Mouse (Mus musculus): ENCODE results near the gene B230307C23Rik. TPM values are rescaled to one million over a fixed set of nuclear protein-coding genes. Genes with fewer than 3 reads are reported as not detected.

B230307C23Rik gene
- polyA plus RNA-seq (2015; fragmentation: Nextera tagmentation; extraction: Ambion mirVana) = 27.0 and 27.5 TPM in 2 replicates

GRCm38 (mm10) chr16:97996616-97997382, at the start of gene B230307C23Rik:
TSS of gene B230307C23Rik (plus strand) at chr16:97997315.

GRCm38 (mm10) chr16:97962151-97962948, 34.8 kb upstream of the B230307C23Rik start, which contains the start of the genes C2cd2 and Zbtb21:
TSS of gene C2cd2 (minus strand) at chr16:97962598.
TSS of gene Zbtb21 (minus strand) at chr16:97962622.

Other genes starting within 250 kb of the B230307C23Rik start
- 0.10 and 0.13 TPM in 2 replicates for gene Ripk4, start 233.5 kb upstream of the B230307C23Rik start, polyA plus RNA-seq (2015; fragmentation: Nextera tagmentation; extraction: Ambion mirVana)
- gene Prdm15, start 145.5 kb upstream of the B230307C23Rik start, polyA plus RNA-seq (2015; fragmentation: Nextera tagmentation; extraction: Ambion mirVana) = 3.3 and 4.5 TPM in 2 replicates
- 8.2 and 9.3 TPM in 2 replicates for gene C2cd2, start 34.7 kb upstream of the B230307C23Rik start, polyA plus RNA-seq (2015; fragmentation: Nextera tagmentation; extraction: Ambion mirVana)
- gene Zbtb21, start 34.7 kb upstream of the B230307C23Rik start, polyA plus RNA-seq (2015; fragmentation: Nextera tagmentation; extraction: Ambion mirVana) = 2.6 and 3.2 TPM in 2 replicates
- gene A630089N07Rik, start 85.1 kb downstream of the B230307C23Rik start, polyA plus RNA-seq (2015; fragmentation: Nextera tagmentation; extraction: Ambion mirVana) = 8.7 and 9.5 TPM in 2 replicates

Measured in spleen, postnatal 0 days (tissue).